8 mouse cellular contexts compared by ENCODE assay signal in the genomic region with DNA sequence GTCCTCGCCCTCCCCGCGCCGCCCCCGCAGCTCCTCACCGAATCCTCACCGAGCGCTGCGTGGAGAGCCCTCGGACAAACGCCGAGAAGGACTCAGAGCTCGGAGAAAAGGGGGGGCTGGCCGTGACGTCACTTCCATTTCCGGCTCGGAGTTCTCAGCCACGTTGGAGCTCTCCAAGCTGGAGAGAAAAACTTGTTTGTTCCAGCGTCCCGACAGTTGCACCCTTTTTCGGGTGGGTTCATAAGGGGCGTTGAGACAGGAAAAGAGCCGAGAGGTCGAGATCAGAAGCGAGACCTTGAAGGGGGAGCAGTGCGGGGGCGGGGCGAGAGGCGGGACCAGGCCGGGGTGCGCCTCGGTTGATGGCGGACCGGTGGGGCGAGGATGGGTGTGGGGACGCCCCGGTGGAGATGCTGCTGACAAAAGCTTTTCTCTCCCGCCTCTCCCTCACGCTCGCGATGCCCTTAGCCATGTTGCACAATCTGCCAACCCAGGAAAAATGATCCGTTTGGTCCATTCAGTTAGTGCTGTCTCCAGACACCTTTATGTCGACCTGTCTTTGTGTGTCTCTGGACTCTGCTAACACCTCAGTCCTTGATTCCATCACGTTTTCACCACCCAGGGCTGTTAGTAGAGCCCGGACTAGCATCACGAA. TPM values are rescaled to one million over a fixed set of nuclear protein-coding genes. Genes with fewer than 3 reads are reported as not detected.
DNase-seq lines count a peak whose midpoint lies in the region; ATAC-seq and TF ChIP-seq lines count a peak whose summit lies in the region.

Zfp266 (minus strand) TSS at position 112 of the 652 bp plus-strand sequence.

- H3K27ac ChIP-seq in embryonic fibroblast, embryonic 13.5 days (ENCODE audit: insufficient read depth, low read length) = peak within 1 kb of the TSS; percentile 94
- H3K27ac ChIP-seq in heart, embryonic 10.5 days = peak within 1 kb of the TSS; percentile 96
- peak within 1 kb of the TSS; percentile 98 for H3K27ac ChIP-seq in kidney, embryonic 14.5 days (ENCODE audit: low read depth, low read length)
- peak within 1 kb of the TSS; percentile 99 for H3K27ac ChIP-seq in limb, embryonic 14.5 days (replicated peaks; ENCODE audit: low read depth, low read length)
- peak within 1 kb of the TSS; percentile 97 for H3K27ac ChIP-seq in midbrain, embryonic 16.5 days (ENCODE audit: low read length)
- H3K27ac ChIP-seq in spleen, adult 2 months (ENCODE audit: insufficient read depth, low read length) = peak within 1 kb of the TSS; percentile 93

- no peak for TF ChIP-seq CTCF in embryonic fibroblast, embryonic 13.5 days (IDR thresholded peaks at IDR 0.05; ENCODE audit: borderline replicate concordance, insufficient read depth, low read length)
- no peak for TF ChIP-seq CTCF in spleen, adult 2 months (IDR thresholded peaks at IDR 0.05; ENCODE audit: extremely low read depth, insufficient read depth, insufficient read length, insufficient replicate concordance)

- peak; percentile 66 for TF ChIP-seq POLR2A in embryonic fibroblast, embryonic 13.5 days (IDR thresholded peaks at IDR 0.05; ENCODE audit: low read depth, low read length)
- TF ChIP-seq POLR2A in limb, embryonic 14.5 days (IDR thresholded peaks at IDR 0.05; ENCODE audit: borderline replicate concordance, extremely low read depth, insufficient read depth, insufficient read length) = peak; percentile 54; the same call in 1 of the 2 replicates
- peak; percentile 36 for TF ChIP-seq POLR2A in spleen, adult 2 months (IDR thresholded peaks at IDR 0.05; ENCODE audit: low read depth, low read length)

- no peaks in the 10 kb centered on the region; the same call in 1 of the 2 replicates for H3K4me1 ChIP-seq in embryonic fibroblast, embryonic 13.5 days (ENCODE audit: control insufficient read depth, insufficient read depth, low read length)
- H3K4me1 ChIP-seq in heart, embryonic 10.5 days = peaks cover 16% of the 10 kb centered on the region
- peaks cover 12% of the 10 kb centered on the region; the same call in 1 of the 2 replicates for H3K4me1 ChIP-seq in kidney, embryonic 14.5 days (ENCODE audit: control insufficient read depth, insufficient read depth, low read length)
- peaks cover 17% of the 10 kb centered on the region for H3K4me1 ChIP-seq in limb, embryonic 14.5 days (ENCODE audit: control insufficient read depth, insufficient read depth, low read length)
- peaks cover 32% of the 10 kb centered on the region for H3K4me1 ChIP-seq in midbrain, embryonic 16.5 days (ENCODE audit: control insufficient read depth, insufficient read depth, low read length)
- H3K4me1 ChIP-seq in spleen, adult 2 months (ENCODE audit: control insufficient read depth, insufficient read depth, insufficient read length) = 0 out of 2 replicates have a peak, but pooled peaks cover 2% of the 10 kb centered on the region

- H3K27me3 ChIP-seq in heart, embryonic 10.5 days (ENCODE audit: insufficient read depth, poor library complexity, severe bottlenecking) = no peaks in the 10 kb centered on the region
- no peaks in the 10 kb centered on the region for H3K27me3 ChIP-seq in kidney, embryonic 14.5 days (ENCODE audit: control insufficient read depth, insufficient read depth, low read length)
- no peaks in the 10 kb centered on the region for H3K27me3 ChIP-seq in limb, embryonic 14.5 days (ENCODE audit: control insufficient read depth, insufficient read depth, low read length)
- H3K27me3 ChIP-seq in midbrain, embryonic 16.5 days (ENCODE audit: control insufficient read depth, insufficient read depth, low read depth, low read length) = no peaks in the 10 kb centered on the region; the same call in 1 of the 2 replicates
- no peaks in the 10 kb centered on the region for H3K27me3 ChIP-seq in spleen, adult 2 months (ENCODE audit: control insufficient read depth, insufficient read depth, low read length)

- WGBS in heart, embryonic 10.5 days = under 1% methylated on average over 46 of the region's 46 CpGs
- WGBS in kidney, embryonic 14.5 days = under 1% methylated on average over 46 of the region's 46 CpGs
- WGBS in limb, embryonic 14.5 days = under 1% methylated on average over 38 of the region's 46 CpGs
- WGBS in midbrain, embryonic 16.5 days = under 1% methylated on average over 43 of the region's 46 CpGs
- WGBS in spleen, adult 2 months = 1% methylated on average over 46 of the region's 46 CpGs

- DNase-seq in B cell, adult 2 months = peak; percentile 93 to 94
- peak; percentile 97 for DNase-seq in brain, adult 2 months (ENCODE audit: low read depth, low spot score)
- DNase-seq in heart, embryonic 10.5 days (ENCODE audit: low spot score) = peak; percentile 95
- peak; percentile 94 for DNase-seq in limb, embryonic 14.5 days (ENCODE audit: low spot score)
- peak; percentile 75 to 86 for DNase-seq in spleen, adult 2 months (ENCODE audit: low read depth in 1 of 2, low spot score in 2 of 2)

- H3K36me3 ChIP-seq in heart, embryonic 10.5 days = peaks cover 19% of the 10 kb centered on the region
- peaks cover 18% of the 10 kb centered on the region; the same call in 1 of the 2 replicates for H3K36me3 ChIP-seq in kidney, embryonic 14.5 days (ENCODE audit: control insufficient read depth, insufficient read depth, low read length)
- H3K36me3 ChIP-seq in limb, embryonic 14.5 days (ENCODE audit: control insufficient read depth, insufficient read depth, low read length) = peaks cover 18% of the 10 kb centered on the region; the same call in 1 of the 2 replicates
- no peaks in the 10 kb centered on the region for H3K36me3 ChIP-seq in midbrain, embryonic 16.5 days (ENCODE audit: control insufficient read depth, insufficient read depth, low read length)
- H3K36me3 ChIP-seq in spleen, adult 2 months (ENCODE audit: control insufficient read depth, insufficient read depth, low read length) = no peaks in the 10 kb centered on the region

- H3K4me2 ChIP-seq in kidney, embryonic 14.5 days (replicated peaks; ENCODE audit: low read depth, low read length) = peak within 1 kb of the TSS; percentile 75
- H3K4me2 ChIP-seq in limb, embryonic 14.5 days (replicated peaks; ENCODE audit: low read depth, low read length, severe bottlenecking) = peak within 1 kb of the TSS; percentile 81
- H3K4me2 ChIP-seq in midbrain, embryonic 16.5 days (ENCODE audit: low read length) = peak within 1 kb of the TSS; percentile 78

- H3K9me3 ChIP-seq in heart, embryonic 10.5 days = no peaks in the 10 kb centered on the region
- H3K9me3 ChIP-seq in kidney, embryonic 14.5 days (ENCODE audit: control insufficient read depth, low read length) = no peaks in the 10 kb centered on the region
- H3K9me3 ChIP-seq in limb, embryonic 14.5 days (ENCODE audit: control insufficient read depth, low read length) = no peaks in the 10 kb centered on the region
- no peaks in the 10 kb centered on the region for H3K9me3 ChIP-seq in midbrain, embryonic 16.5 days (replicated peaks; ENCODE audit: control insufficient read depth, low read length, poor library complexity, severe bottlenecking)

- peak within 1 kb of the TSS; percentile 86 for H3K9ac ChIP-seq in kidney, embryonic 14.5 days (ENCODE audit: low read depth, low read length)
- H3K9ac ChIP-seq in limb, embryonic 14.5 days (ENCODE audit: low read depth, low read length, severe bottlenecking) = peak within 1 kb of the TSS; percentile 96
- H3K9ac ChIP-seq in midbrain, embryonic 16.5 days (ENCODE audit: low read depth, low read length) = peak within 1 kb of the TSS; percentile 99

- ATAC-seq in kidney, embryonic 14.5 days (ENCODE audit: low FRiP score, low TSS enrichment) = peak; percentile 95
- ATAC-seq in limb, embryonic 14.5 days (ENCODE audit: low FRiP score, low read depth) = peak; percentile 94
- peak; percentile 91 for ATAC-seq in midbrain, embryonic 16.5 days

- peak within 1 kb of the TSS; percentile 96 for H3K4me3 ChIP-seq in embryonic fibroblast, embryonic 13.5 days (ENCODE audit: insufficient read depth, low read length)
- H3K4me3 ChIP-seq in heart, embryonic 10.5 days = peak within 1 kb of the TSS; percentile 84
- peak within 1 kb of the TSS; percentile 72 for H3K4me3 ChIP-seq in kidney, embryonic 14.5 days (ENCODE audit: low read length)
- H3K4me3 ChIP-seq in limb, embryonic 14.5 days (replicated peaks; ENCODE audit: low read length) = peak within 1 kb of the TSS; percentile 91
- H3K4me3 ChIP-seq in midbrain, embryonic 16.5 days (ENCODE audit: low read depth, low read length) = peak within 1 kb of the TSS; percentile 91
- peak within 1 kb of the TSS; percentile 93 for H3K4me3 ChIP-seq in spleen, adult 2 months (ENCODE audit: extremely low read depth, insufficient read depth, insufficient read length)

RNA-seq across cellular contexts. Expression of gene Zfp266, which starts in this region (rescaled TPM):
- polyA plus RNA-seq in embryonic fibroblast, embryonic 13.5 days (2011; ENCODE audit: insufficient read length, low read depth, missing spikeins) = 74.5 and 108 TPM in 2 replicates
- 54.9 and 75.9 TPM in 2 replicates for polyA plus RNA-seq in heart, embryonic 10.5 days (2016; fragmentation: Nextera tagmentation; extraction: Ambion mirVana)
- polyA plus RNA-seq in kidney, embryonic 14.5 days (2014; fragmentation: Nextera tagmentation; extraction: Ambion mirVana) = 80.5 and 96.4 TPM in 2 replicates
- polyA plus RNA-seq in limb, embryonic 14.5 days (2012; rRNA removed) = 43.1 and 43.5 TPM in 2 replicates
- 92.4 and 95.5 TPM in 2 replicates for polyA plus RNA-seq in limb, embryonic 14.5 days (2014; fragmentation: Nextera tagmentation; extraction: Ambion mirVana)
- 109 and 135 TPM in 2 replicates for polyA plus RNA-seq in midbrain, embryonic 16.5 days (2015; fragmentation: Nextera tagmentation; extraction: Ambion mirVana)
- polyA plus RNA-seq in spleen, adult 2 months (2012; rRNA removed) = 1.9 and 2.1 TPM in 2 replicates

Comparison
In these comparisons a context has a peak if more than half of its experiments do, and no peak if none do; other contexts are left out.
1. Peak in every context shown above with its lines: DNase-seq, ATAC-seq, H3K4me3 ChIP-seq and H3K27ac ChIP-seq.
2. RNA of gene Zfp266 (polyA plus RNA-seq): 109 to 135 TPM in midbrain, embryonic 16.5 days, 74.5 to 108 TPM in embryonic fibroblast, embryonic 13.5 days, 80.5 to 96.4 TPM in kidney, embryonic 14.5 days, 43.1 to 95.5 TPM in limb, embryonic 14.5 days and 54.9 to 75.9 TPM in heart, embryonic 10.5 days; 1.9 to 2.1 TPM in spleen, adult 2 months; every median in the first group is over 10 times any median in the second.